Mouse (Mus musculus) liver, embryonic 16.5 days (tissue): ENCODE data around the gene Des. TPM values are rescaled to one million over a fixed set of nuclear protein-coding genes. Genes with fewer than 3 reads are reported as not detected.

Experiments used
- ATAC-seq: fragments of 200-750 bp; cut with Nextera tagmentation; 2 replicates; pipeline ENCODE4 v1.8.0; 2017; ENCODE audit warnings: low read depth, mild to moderate bottlenecking, moderate number of reproducible peaks, moderate library complexity
- H3K27ac ChIP-seq: fragments of 300-500 bp; sonication (generic); 2 replicates; pipeline ENCODE4 v1.5.1; 2014; ENCODE audit warnings: mild to moderate bottlenecking, low read length
- H3K27me3 ChIP-seq: fragments of 300-500 bp; sonication (generic); 2 replicates; pipeline ENCODE4 v1.6.1; 2014; ENCODE audit warnings: low read depth, low read length, mixed read lengths; ENCODE audit not compliant: control insufficient read depth, insufficient read depth
- H3K36me3 ChIP-seq: fragments of 300-500 bp; sonication (generic); 2 replicates; pipeline ENCODE4 v1.6.1; 2014; ENCODE audit warnings: mild to moderate bottlenecking; ENCODE audit not compliant: control insufficient read depth, insufficient read depth
- H3K4me1 ChIP-seq: fragments of 300-500 bp; sonication (generic); 2 replicates; pipeline ENCODE4 v1.6.1; 2014; ENCODE audit warnings: low read depth, low read length, mixed read lengths; ENCODE audit not compliant: control insufficient read depth
- H3K4me2 ChIP-seq: fragments of 300-500 bp; sonication (generic); 2 replicates; pipeline ENCODE4 v1.6.1; 2014; ENCODE audit warnings: low read depth, low read length, mixed read lengths
- H3K4me3 ChIP-seq: fragments of 300-500 bp; sonication (generic); 2 replicates; pipeline ENCODE4 v1.5.1; 2014; ENCODE audit warnings: low read depth, mild to moderate bottlenecking, low read length
- H3K9ac ChIP-seq: fragments of 300-500 bp; sonication (generic); 2 replicates; pipeline ENCODE4 v1.6.1; 2014; ENCODE audit warnings: low read depth, low read length
- H3K9me3 ChIP-seq: fragments of 300-500 bp; sonication (generic); replicated peaks from 2 replicates; pipeline ENCODE4 v1.6.1; 2016; ENCODE audit warnings: low read length; ENCODE audit not compliant: control insufficient read depth
- WGBS: fragments of 180-500 bp; shearing (Covaris S2); extraction: QIAGEN DNeasy Blood & Tissue Kit; methylation state at CpG from one replicate; pipeline ENCODE4 v1.1.7; 2014; ENCODE audit not compliant: insufficient replicate concordance; 5-methylcytosine and 5-hydroxymethylcytosine counted together
- polyA plus RNA-seq: library from polyadenylated mRNA; unstranded; fragments of >200 nt; fragmentation: Nextera tagmentation; extraction: Ambion mirVana; gene quantifications from 2 replicates; pipeline ENCODE4 v1.2.1, GENCODE M21; 2015

Gene Des
- polyA plus RNA-seq = 7.2 and 13.9 TPM in 2 replicates

GRCm38 (mm10) chr1:75360112-75361031, at the start of gene Des:
Gene Des (plus strand): TSS chr1:75360329.
- Histone ChIP-seq H3K4me1 (no peaks in the 10 kb centered on the region; the same call in 1 of the 2 replicates), H3K36me3 (no peaks in the 10 kb centered on the region), H3K27me3 (peaks cover 29% of the 10 kb centered on the region), H3K9me3 (no peaks in the 10 kb centered on the region), H3K4me2 (peak within 1 kb of the TSS; percentile 44), H3K4me3 (peak within 1 kb of the TSS; percentile 34), H3K27ac (no peak within 1 kb of the TSS), H3K9ac (peak within 1 kb of the TSS; percentile 9; the same call in 1 of the 2 replicates)
- ATAC-seq = 0 out of 2 replicates have a peak, but pooled peaks have one; percentile 27
- 4% methylated on average over 79 of the region's 80 CpGs for WGBS

GRCm38 (mm10) chr1:75311694-75312093, 48.4 kb upstream of the Des start:
- WGBS = 78% methylated on average over 6 of the region's 6 CpGs
- peaks cover 14% of the 10 kb centered on the region for H3K36me3 ChIP-seq

GRCm38 (mm10) chr1:75315011-75315410, 45.1 kb upstream of the Des start:
- Histone ChIP-seq H3K9me3 (no peaks in the 10 kb centered on the region), H3K27ac (no peak overlapping the region), H3K4me3 (no peak overlapping the region), H3K27me3 (no peaks in the 10 kb centered on the region), H3K9ac (no peak overlapping the region), H3K4me2 (no peak overlapping the region), H3K36me3 (peaks cover 11% of the 10 kb centered on the region), H3K4me1 (peaks cover 17% of the 10 kb centered on the region)
- ATAC-seq = no peak
- WGBS = 85% methylated on average over 6 of the region's 6 CpGs

More at GRCm38 (mm10) chr1:75311694-75312093, 48.4 kb upstream of the Des start:
- no peak overlapping the region for H3K4me3 ChIP-seq
- no peak overlapping the region for H3K4me2 ChIP-seq
- H3K9me3 ChIP-seq = no peaks in the 10 kb centered on the region
- H3K4me1 ChIP-seq = peaks cover 10% of the 10 kb centered on the region
- H3K27ac ChIP-seq = no peak overlapping the region
- H3K9ac ChIP-seq = no peak overlapping the region
- ATAC-seq = no peak
- no peaks in the 10 kb centered on the region for H3K27me3 ChIP-seq

- WGBS = 79% methylated on average over 29 of the region's 29 CpGs
- Histone ChIP-seq H3K9ac (peak overlapping the region; percentile 79), H3K27ac (peak overlapping the region; percentile 97), H3K36me3 (peaks cover 11% of the 10 kb centered on the region), H3K4me3 (peak overlapping the region; percentile 88), H3K9me3 (no peaks in the 10 kb centered on the region), H3K27me3 (no peaks in the 10 kb centered on the region), H3K4me2 (peak overlapping the region; percentile 96), H3K4me1 (peaks cover 17% of the 10 kb centered on the region)
- ATAC-seq = no peak
These were observed 44.4 kb upstream of the Des start for GRCm38 (mm10) chr1:75315456-75316365.

- Histone ChIP-seq H3K4me1 (peaks cover 17% of the 10 kb centered on the region), H3K9ac (peak overlapping the region; percentile 79)
- under 1% methylated on average over 19 of the region's 20 CpGs for WGBS
These were observed 43.3 kb upstream of the Des start for GRCm38 (mm10) chr1:75316861-75317240.

GRCm38 (mm10) chr1:75317241-75318201, 42.6 kb upstream of the Des start, which contains the start of gene Dnpep:
Gene Dnpep (minus strand): TSS chr1:75317990.
- Histone ChIP-seq H3K36me3 (peaks cover 4% of the 10 kb centered on the region), H3K4me2 (peak within 1 kb of the TSS; percentile 96), H3K4me1 (peaks cover 17% of the 10 kb centered on the region), H3K27me3 (no peaks in the 10 kb centered on the region), H3K9ac (peak within 1 kb of the TSS; percentile 79), H3K27ac (peak within 1 kb of the TSS; percentile 97), H3K4me3 (peak within 1 kb of the TSS; percentile 88), H3K9me3 (no peaks in the 10 kb centered on the region)
- ATAC-seq = peak; percentile 93
- under 1% methylated on average over 92 of the region's 92 CpGs for WGBS

More at GRCm38 (mm10) chr1:75316861-75317240, 43.3 kb upstream of the Des start:
- peak overlapping the region; percentile 88 for H3K4me3 ChIP-seq
- peak overlapping the region; percentile 96 for H3K4me2 ChIP-seq
- peak overlapping the region; percentile 97 for H3K27ac ChIP-seq
- peaks cover 10% of the 10 kb centered on the region for H3K36me3 ChIP-seq
- H3K9me3 ChIP-seq = no peaks in the 10 kb centered on the region
- no peaks in the 10 kb centered on the region for H3K27me3 ChIP-seq
- ATAC-seq = peak; percentile 6

- no peak for ATAC-seq
- Histone ChIP-seq H3K36me3 (no peaks in the 10 kb centered on the region; the same call in 1 of the 2 replicates), H3K9me3 (no peaks in the 10 kb centered on the region), H3K4me2 (peak overlapping the region; percentile 96), H3K27ac (peak overlapping the region; percentile 73), H3K4me1 (peaks cover 17% of the 10 kb centered on the region), H3K27me3 (no peaks in the 10 kb centered on the region), H3K9ac (peak overlapping the region; percentile 52), H3K4me3 (peak overlapping the region; percentile 88)
- WGBS = 54% methylated on average over 3 of the region's 3 CpGs
These were observed 41.8 kb upstream of the Des start for GRCm38 (mm10) chr1:75318301-75318700.

- WGBS = 77% methylated on average over 4 of the region's 4 CpGs
- H3K4me2 ChIP-seq = no peak overlapping the region
- no peak overlapping the region for H3K9ac ChIP-seq
These were observed 41.4 kb upstream of the Des start for GRCm38 (mm10) chr1:75318736-75319135.

More at GRCm38 (mm10) chr1:75318736-75319135, 41.4 kb upstream of the Des start:
- Histone ChIP-seq H3K36me3 (no peaks in the 10 kb centered on the region; the same call in 1 of the 2 replicates), H3K4me3 (no peak overlapping the region), H3K9me3 (no peaks in the 10 kb centered on the region), H3K27ac (no peak overlapping the region), H3K4me1 (peaks cover 17% of the 10 kb centered on the region), H3K27me3 (no peaks in the 10 kb centered on the region)
- no peak for ATAC-seq
